Mouse (Mus musculus) stomach, embryonic 16.5 days (tissue): ENCODE results near the gene Eva1c. TPM values are rescaled to one million over a fixed set of nuclear protein-coding genes. Genes with fewer than 3 reads are reported as not detected.

ENCODE experiments used
- microRNA-seq: library from miRNA; unstranded; fragments of <30 nt; microRNA quantifications from one replicate; pipeline ENCODE4, GENCODE M21; 2016
- polyA plus RNA-seq: library from polyadenylated mRNA; unstranded; fragments of >200 nt; fragmentation: Nextera tagmentation; extraction: Ambion mirVana; gene quantifications from 2 replicates; pipeline ENCODE4 v1.2.1, GENCODE M21; 2015

Gene Eva1c
- polyA plus RNA-seq, 1 experiment from 2014 or later: 2.2 TPM

Small RNA genes within 50 kb of the gene (microRNA-seq; reads per million reads assigned to microRNA genes)
- not detected for gene Gm22933

Other genes with a start within 250 kb of the Eva1c start
- gene Mis18a, start 99.3 kb upstream of the Eva1c start, polyA plus RNA-seq: 50.4 and 52.1 TPM in 2 replicates
- gene Mrap, start 88.5 kb upstream of the Eva1c start, polyA plus RNA-seq: 0.85 and 2.5 TPM in 2 replicates
- gene Urb1, start 16.3 kb upstream of the Eva1c start, polyA plus RNA-seq: 7.8 and 8.1 TPM in 2 replicates
- 35.1 and 37.3 TPM in 2 replicates for gene Cfap298, start 108.4 kb downstream of the Eva1c start, polyA plus RNA-seq
- gene Synj1, start 184.6 kb downstream of the Eva1c start, polyA plus RNA-seq: 9.7 and 14.6 TPM in 2 replicates
- gene Paxbp1, start 217.8 kb downstream of the Eva1c start, polyA plus RNA-seq: 43.3 and 46.5 TPM in 2 replicates